Mouse (Mus musculus) olfactory bulb, adult 2 months (tissue): Measurements from ENCODE around the gene Rnf215.

Experiments
- CTCF ChIP-seq: fragments of 200-500 bp; IDR thresholded peaks from 2 replicates; pipeline ENCODE4 v1.5.1; 2012; ENCODE audit warnings: low read depth, mild to moderate bottlenecking, low read length, moderate library complexity; ENCODE audit not compliant: insufficient read depth
- POLR2A ChIP-seq: fragments of 200-500 bp; IDR thresholded peaks from 2 replicates; pipeline ENCODE4 v1.6.1; 2012; ENCODE audit warnings: mild to moderate bottlenecking, low read depth, low read length, moderate library complexity; ENCODE audit not compliant: insufficient read depth

- TF ChIP-seq CTCF = no peak
- no peak for TF ChIP-seq POLR2A
Observed at GRCm38 (mm10) chr11:4112861-4113260, 22.1 kb upstream of the Rnf215 start.
